Mouse (Mus musculus) bone marrow, adult 2 months (tissue): ENCODE measurements around the gene Gm11634.

Experiments used
- CTCF ChIP-seq: fragments of 200-500 bp; IDR thresholded peaks from 2 replicates; pipeline ENCODE4 v1.5.1; 2011; ENCODE audit warnings: low read length, control low read depth; ENCODE audit not compliant: control insufficient read depth, insufficient read depth
- POLR2A ChIP-seq: fragments of 200-500 bp; IDR thresholded peaks from 2 replicates; pipeline ENCODE4 v1.6.1; 2011; ENCODE audit warnings: low read depth, mild to moderate bottlenecking, control low read depth, low read length, borderline replicate concordance; ENCODE audit not compliant: control insufficient read depth

DNA sequence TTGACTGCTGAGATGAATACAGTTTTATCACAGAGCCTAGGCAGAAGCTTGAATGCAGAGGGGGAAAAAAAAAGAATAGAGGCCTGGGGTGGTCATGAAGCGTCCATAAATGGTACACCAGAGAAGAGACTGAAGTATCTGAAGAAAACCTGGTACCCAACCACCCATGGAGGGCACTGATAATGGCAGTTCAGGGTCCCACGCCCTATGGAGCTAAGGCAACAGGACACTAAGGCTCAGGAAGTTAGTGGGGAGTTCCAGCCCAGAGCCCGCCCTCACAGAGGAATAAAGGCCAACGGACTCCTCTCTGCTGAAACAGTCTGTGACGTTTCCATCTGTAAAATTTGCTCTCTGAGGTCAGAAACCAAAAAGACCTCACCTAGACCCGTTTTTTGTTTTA, 16.3 kb upstream of the Gm11634 start:
- TF ChIP-seq POLR2A (no peak), CTCF (no peak)
